Mouse (Mus musculus): ENCODE data around the gene Pcnx.

Pcnx gene

GRCm38 (mm10) chr12:81859351-81860307 is at the start of gene Pcnx:
Pcnx (plus strand) TSS chr12:81860023.
- peak; percentile 86 to 92 for DNase-seq (ENCODE audit: low spot score in 2 of 2)

DNA sequence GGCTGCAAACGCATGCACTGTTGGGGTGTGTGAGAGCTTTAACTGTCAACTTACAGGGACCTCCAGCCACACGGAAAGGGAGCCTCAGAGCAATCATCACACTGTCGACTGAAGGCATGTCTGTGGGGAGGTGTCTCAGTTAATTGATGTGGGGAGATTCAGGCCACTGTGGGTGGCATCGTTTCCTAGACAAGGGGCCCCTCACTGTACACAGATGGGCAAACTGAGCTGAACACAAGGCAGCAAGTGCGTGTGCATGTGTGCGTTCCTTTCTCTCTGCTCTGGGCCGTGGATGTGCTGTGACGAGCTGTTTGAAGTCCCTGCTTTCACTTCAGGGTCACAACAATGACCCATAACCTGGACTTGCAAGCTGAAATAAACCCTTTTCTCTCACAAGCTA is 49.4 kb upstream of the Pcnx start:
- no peak for DNase-seq (ENCODE audit: low spot score in 2 of 2)

DNA sequence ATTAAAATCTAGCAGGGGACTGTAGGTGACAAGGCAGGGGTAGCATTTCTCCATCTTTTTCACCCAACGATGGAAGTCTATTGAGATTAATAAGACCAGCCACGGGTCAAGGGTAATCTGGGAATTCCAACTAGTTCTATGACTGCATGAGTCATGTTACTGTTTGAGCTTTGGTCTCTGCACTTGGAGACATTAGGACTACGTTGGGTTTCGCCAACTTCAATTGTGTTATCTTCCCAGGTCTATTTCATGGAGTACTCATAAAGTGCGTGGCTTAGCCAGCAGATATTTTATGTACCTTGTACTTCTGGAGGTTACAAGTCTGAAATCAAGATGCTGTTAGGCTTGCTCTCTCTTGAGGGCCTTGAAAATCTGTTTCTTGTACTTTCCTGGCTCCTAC is 45.1 kb upstream of the Pcnx start:
- DNase-seq (ENCODE audit: low spot score in 2 of 2): no peak

DNA sequence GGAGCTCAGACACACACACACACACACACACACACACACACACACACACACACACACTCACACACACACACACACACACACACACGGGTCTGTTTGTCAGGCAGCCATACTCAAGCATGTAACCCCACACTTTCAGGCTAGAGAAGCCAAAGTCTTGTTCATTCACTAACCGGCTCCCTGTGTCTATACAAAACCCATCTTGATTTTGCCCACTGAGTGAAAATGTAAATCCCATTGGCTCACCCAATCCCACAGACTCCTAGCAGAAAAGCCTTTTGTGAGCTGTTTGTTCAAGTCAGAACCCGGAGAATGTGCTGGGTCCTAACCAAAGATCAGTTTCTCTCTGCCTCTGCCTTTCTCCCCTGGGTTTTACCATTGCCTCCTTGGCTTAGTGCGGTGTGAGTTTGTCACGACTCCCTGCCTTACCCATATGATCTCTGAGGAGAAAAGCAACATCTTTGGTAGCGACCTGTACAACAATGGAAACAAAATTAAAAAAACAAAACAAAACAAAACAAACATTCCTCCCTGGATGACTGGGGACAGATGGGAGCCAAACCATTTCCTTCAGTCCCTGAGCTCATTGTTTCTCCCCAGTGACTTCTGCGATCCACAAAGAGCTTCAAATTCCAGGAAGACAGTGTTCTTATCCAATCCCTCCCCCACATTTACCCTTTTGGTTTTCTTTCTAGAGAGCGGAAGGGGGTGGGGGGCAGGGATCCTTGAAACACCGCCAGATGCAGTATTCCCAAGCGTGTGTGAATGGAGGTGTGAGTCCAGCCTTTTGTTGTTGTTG is 43.3 kb upstream of the Pcnx start:
- DNase-seq (ENCODE audit: low spot score in 2 of 2): peak in 1 of 2 experiments; percentile 11

DNA sequence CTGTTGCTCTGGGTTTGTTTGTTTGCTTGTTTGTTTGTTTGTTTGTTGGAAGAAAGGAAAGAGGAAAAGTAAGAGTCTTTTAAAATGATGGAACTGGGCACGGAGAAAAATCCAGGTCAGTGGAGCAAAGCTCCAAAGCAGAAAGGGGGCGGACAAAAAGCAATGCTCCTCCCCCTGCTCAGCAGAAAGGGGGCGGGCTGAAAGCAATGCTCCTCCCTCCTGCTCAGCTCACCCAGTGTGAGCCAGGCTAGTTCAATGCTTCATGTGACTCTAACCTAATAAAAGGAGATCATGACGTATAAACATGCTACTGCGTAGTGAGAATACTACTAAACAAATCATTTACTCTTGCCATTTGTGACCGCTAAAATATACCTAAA is 42.7 kb upstream of the Pcnx start:
- no peak for DNase-seq (ENCODE audit: low spot score in 2 of 2)

GRCm38 (mm10) chr12:81820700-81821099 is 39.1 kb upstream of the Pcnx start:
- peak; percentile 39 to 78 for DNase-seq (ENCODE audit: low spot score in 2 of 2)

DNA sequence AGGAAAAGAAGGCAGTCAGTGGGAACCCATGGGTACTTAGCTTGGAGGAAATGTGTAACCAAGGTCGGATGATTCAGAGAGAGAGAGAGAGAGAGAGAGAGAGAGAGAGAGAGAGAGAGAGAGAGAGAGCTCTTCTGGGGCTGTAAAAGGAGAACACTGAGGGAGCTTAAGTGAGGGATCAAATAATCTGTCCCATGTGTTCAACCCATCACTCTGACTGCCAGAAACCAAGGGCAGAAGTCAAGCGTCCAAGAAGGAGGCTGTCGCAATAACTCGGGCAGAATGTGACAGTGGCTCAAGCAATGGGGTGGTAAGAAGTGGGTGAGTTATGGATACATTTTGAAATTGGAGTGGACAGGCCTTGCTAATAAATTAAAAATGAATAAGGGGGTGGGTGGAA is 37.6 kb upstream of the Pcnx start:
- DNase-seq (ENCODE audit: low spot score in 2 of 2): no peak

- no peak for DNase-seq (ENCODE audit: low spot score in 2 of 2)
These were observed 36.9 kb upstream of the Pcnx start for GRCm38 (mm10) chr12:81822778-81823480.

DNA sequence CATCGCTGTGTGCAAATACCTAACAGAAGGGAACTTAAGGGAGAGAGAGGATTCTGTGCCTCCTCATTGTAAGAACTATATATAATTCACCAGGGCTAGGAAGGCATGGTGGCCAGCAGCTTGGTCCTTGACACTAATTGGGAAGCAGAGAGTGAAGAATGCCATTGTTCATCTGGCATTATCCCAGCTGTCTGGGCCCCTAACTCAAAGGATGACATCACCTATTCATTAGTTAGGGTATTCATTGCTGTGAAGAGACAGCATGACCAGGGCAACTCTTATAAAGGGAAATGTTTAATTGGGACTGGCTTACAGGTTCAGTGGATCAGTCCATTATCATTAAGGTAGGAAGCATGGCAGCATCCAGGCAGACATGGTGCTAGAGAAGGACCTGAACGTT is 31.5 kb upstream of the Pcnx start:
- no peak for DNase-seq (ENCODE audit: low spot score in 2 of 2)

- no peak for DNase-seq (ENCODE audit: low spot score in 2 of 2)
These were observed 27.6 kb upstream of the Pcnx start for GRCm38 (mm10) chr12:81832039-81832738.

- DNase-seq (ENCODE audit: low spot score in 2 of 2): no peak
These were observed 26.7 kb upstream of the Pcnx start for GRCm38 (mm10) chr12:81833094-81833493.

DNA sequence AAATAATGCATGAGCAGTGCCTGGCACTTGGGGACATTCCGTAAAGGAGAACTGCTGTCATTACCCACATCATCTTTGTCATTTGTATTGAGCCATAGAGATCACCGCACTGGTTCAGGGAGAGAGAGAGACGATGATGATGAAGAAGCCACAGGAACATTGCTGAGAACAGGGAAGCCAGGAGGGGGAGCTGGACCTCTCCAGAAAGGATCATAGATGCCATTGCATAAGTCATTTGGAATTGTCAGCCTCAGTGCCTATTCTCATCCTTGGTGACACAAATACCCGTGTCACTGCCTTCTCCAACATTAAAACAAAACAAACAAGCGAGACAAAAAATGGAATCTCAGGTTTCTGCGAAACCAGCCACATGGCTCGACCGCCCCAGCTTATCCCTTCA is 23.7 kb upstream of the Pcnx start:
- no peak for DNase-seq (ENCODE audit: low spot score in 2 of 2)

DNA sequence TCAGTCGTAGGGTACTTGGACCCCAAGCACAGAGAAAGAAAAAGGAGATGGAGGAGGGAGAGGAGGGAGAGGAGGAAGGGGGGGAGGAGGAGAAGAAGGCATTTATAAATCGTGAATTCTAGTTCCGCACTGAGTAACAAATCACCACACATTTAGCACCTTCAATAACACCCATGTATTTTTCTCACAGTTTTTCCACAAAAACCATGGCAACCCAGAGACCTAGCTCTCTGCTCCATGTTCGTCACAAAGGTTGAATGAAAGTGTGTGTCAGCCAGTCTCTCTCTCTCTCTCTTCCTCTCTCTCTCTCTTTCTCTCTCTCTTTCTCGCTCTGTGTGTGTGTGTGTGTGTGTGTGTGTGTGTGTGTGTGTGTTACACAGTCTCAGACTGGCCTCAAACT is 22.4 kb upstream of the Pcnx start:
- DNase-seq (ENCODE audit: low spot score in 2 of 2): no peak

GRCm38 (mm10) chr12:81839663-81840062 is 20.2 kb upstream of the Pcnx start:
- no peak for DNase-seq (ENCODE audit: low spot score in 2 of 2)

DNA sequence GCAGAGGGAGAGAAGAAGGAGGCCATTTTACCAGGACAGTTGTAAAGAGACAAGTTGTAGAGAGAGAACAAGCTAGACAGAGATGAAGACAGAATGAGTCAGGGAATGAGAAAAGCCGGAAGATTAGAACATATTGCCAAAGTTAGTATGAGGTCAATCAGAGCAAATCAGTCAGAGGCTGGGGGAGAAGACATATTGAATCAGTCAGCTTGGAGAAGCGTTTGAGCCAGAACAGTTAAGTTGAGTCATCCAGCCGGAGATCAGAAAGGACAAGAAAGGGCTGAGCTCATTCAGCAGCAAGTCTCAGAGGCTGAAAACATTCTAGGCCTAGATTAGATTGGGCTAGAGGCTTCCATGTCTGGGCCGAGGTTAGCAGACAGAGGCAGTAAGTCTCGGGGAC is 18.8 kb upstream of the Pcnx start:
- no peak for DNase-seq (ENCODE audit: low spot score in 2 of 2)

GRCm38 (mm10) chr12:81843501-81843900 is 16.3 kb upstream of the Pcnx start:
- no peak for DNase-seq (ENCODE audit: low spot score in 2 of 2)

GRCm38 (mm10) chr12:81844572-81844971 is 15.3 kb upstream of the Pcnx start:
- DNase-seq (ENCODE audit: low spot score in 2 of 2): no peak

DNA sequence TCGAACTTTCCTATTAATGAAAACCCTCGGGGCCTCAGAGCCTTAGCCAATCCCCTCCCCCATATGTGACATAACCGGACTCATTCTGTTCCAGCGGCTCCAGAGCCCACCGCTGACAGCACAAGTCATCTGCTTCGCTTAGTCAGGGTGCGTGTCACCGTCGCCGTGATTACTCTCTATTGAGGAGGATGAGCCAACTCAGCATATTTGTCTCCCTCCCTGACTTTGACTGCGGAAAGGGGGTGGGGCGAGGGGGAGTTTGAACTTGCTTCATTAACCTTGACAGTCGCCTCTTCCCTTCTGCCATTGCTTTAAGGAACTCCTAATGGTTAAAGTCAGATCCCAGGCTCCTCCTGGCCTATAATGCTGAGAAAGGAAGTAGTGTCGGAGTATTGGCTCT is 14.8 kb upstream of the Pcnx start:
- DNase-seq (ENCODE audit: low spot score in 2 of 2): no peak

- DNase-seq (ENCODE audit: low spot score in 2 of 2): no peak
These were observed 10.2 kb upstream of the Pcnx start for GRCm38 (mm10) chr12:81849629-81850028.

GRCm38 (mm10) chr12:81852551-81852950 is 7.3 kb upstream of the Pcnx start:
- DNase-seq (ENCODE audit: low spot score in 2 of 2): no peak

GRCm38 (mm10) chr12:81852977-81853376 is 6.8 kb upstream of the Pcnx start:
- peak; percentile 62 to 72 for DNase-seq (ENCODE audit: low spot score in 2 of 2)

DNA sequence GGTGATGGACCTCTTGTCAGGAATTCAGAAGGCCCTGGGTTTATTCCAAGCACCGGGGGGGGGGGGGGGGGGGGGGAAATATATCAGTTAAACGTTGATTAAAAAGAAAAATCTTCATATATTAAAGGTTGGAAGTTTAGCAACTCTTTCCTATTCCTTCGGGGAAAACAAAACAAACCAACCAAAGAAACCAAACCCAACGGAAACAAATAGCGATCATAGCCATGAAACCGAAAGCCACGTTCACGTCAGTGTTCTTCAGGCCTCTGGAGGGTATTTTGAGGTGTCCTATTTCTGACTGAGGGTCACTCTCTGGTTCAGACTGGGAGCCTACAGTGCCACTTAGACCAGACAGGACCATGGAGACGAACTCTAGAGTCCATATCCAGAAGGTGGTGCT is 6.3 kb upstream of the Pcnx start:
- DNase-seq (ENCODE audit: low spot score in 2 of 2): no peak

Data from right cerebral cortex, postnatal 10 days (tissue).